Mouse (Mus musculus): ENCODE results near the gene Fgfr2. TPM values are rescaled to one million over a fixed set of nuclear protein-coding genes. Genes with fewer than 3 reads are reported as not detected.
"Not testable (repeated sequence)": the region's sequence is repeated elsewhere in the genome, so short reads cannot be mapped to it uniquely, and the experiment has no call there.

The Fgfr2 gene
- total RNA-seq, 2 experiments from 2014 or later, result 190 to 480 TPM

GRCm38 (mm10) chr7:130555597-130555996, 2567.6 kb downstream of the Fgfr2 start:
- DNase-seq, result no peak

- DNase-seq, result no peak
Observed at GRCm38 (mm10) chr7:130553321-130553720, 2569.8 kb downstream of the Fgfr2 start.

- DNase-seq, result no peak
Observed at GRCm38 (mm10) chr7:130552780-130553179, 2570.4 kb downstream of the Fgfr2 start.

GRCm38 (mm10) chr7:130547635-130548175, 2575.4 kb downstream of the Fgfr2 start:
- no peak for DNase-seq

- peak; percentile 95 to 96 for DNase-seq
Observed at GRCm38 (mm10) chr7:130546791-130547484, 2576.2 kb downstream of the Fgfr2 start.

- DNase-seq, result no peak
Observed at GRCm38 (mm10) chr7:130546421-130546790, 2576.7 kb downstream of the Fgfr2 start.

- no peak for DNase-seq
Observed at GRCm38 (mm10) chr7:130545893-130546292, 2577.3 kb downstream of the Fgfr2 start.

- no peak for DNase-seq
Observed at GRCm38 (mm10) chr7:130545401-130545800, 2577.7 kb downstream of the Fgfr2 start.

GRCm38 (mm10) chr7:130543181-130543580, 2580.0 kb downstream of the Fgfr2 start:
- no peak for DNase-seq

GRCm38 (mm10) chr7:130540176-130540575, 2583.0 kb downstream of the Fgfr2 start:
- no peak for DNase-seq

GRCm38 (mm10) chr7:130537068-130537467, 2586.1 kb downstream of the Fgfr2 start:
- no peak for DNase-seq

GRCm38 (mm10) chr7:130535174-130535573, 2588.0 kb downstream of the Fgfr2 start:
- DNase-seq, result no peak

GRCm38 (mm10) chr7:130533316-130534260, 2589.6 kb downstream of the Fgfr2 start:
- DNase-seq, result peak; percentile 93

- DNase-seq, result not testable (repeated sequence)
Observed at GRCm38 (mm10) chr7:130531138-130531537, 2592.0 kb downstream of the Fgfr2 start.

- no peak for DNase-seq
Observed at GRCm38 (mm10) chr7:130527306-130527705, 2595.8 kb downstream of the Fgfr2 start.

GRCm38 (mm10) chr7:130523451-130523850, 2599.7 kb downstream of the Fgfr2 start:
- DNase-seq, result no peak

- DNase-seq, result no peak
Observed at GRCm38 (mm10) chr7:130520812-130521422, 2602.2 kb downstream of the Fgfr2 start.

- DNase-seq, result no peak
Observed at GRCm38 (mm10) chr7:130520049-130520425, 2603.1 kb downstream of the Fgfr2 start, which contains the start of gene Ate1. TSS of gene Ate1 (minus strand) at chr7:130520369.

- peak; percentile 99 for DNase-seq
Observed at GRCm38 (mm10) chr7:130519096-130520048, 2603.8 kb downstream of the Fgfr2 start.

GRCm38 (mm10) chr7:130518213-130519095, 2604.7 kb downstream of the Fgfr2 start:
- DNase-seq, result no peak

Data from adrenal gland, postnatal 36 days (tissue).